Mouse (Mus musculus) cortical plate, adult 2 months (tissue): ENCODE measurements around the gene BC005624. TPM values are rescaled to one million over a fixed set of nuclear protein-coding genes. Genes with fewer than 3 reads are reported as not detected.
A peak's percentile ranks its signal among the peaks of the same experiment; 100 is the strongest.
"Not testable (repeated sequence)": the region's sequence is repeated elsewhere in the genome, so short reads cannot be mapped to it uniquely, and the experiment has no call there.

ENCODE experiments used
- H3K27ac ChIP-seq: fragments of 200-500 bp; 2 replicates; pipeline ENCODE4 v1.5.1; 2012; ENCODE audit warnings: low read length, control low read depth, inconsistent platforms; ENCODE audit not compliant: insufficient read depth
- H3K4me1 ChIP-seq: fragments of 200-500 bp; 2 replicates; pipeline ENCODE4 v1.6.1; 2011; ENCODE audit warnings: low read length; ENCODE audit not compliant: control insufficient read depth, insufficient read depth
- H3K4me3 ChIP-seq: fragments of 200-500 bp; 2 replicates; pipeline ENCODE4 v1.5.1; 2011; ENCODE audit warnings: mild to moderate bottlenecking, low read length, control low read depth; ENCODE audit not compliant: insufficient read depth
- CTCF ChIP-seq: fragments of 200-500 bp; IDR thresholded peaks from 2 replicates; pipeline ENCODE4 v1.5.1; 2011; ENCODE audit warnings: mild to moderate bottlenecking, control low read depth, low read length; ENCODE audit not compliant: insufficient read depth; ENCODE audit errors: extremely low read depth
- POLR2A ChIP-seq: fragments of 200-500 bp; IDR thresholded peaks from 2 replicates; pipeline ENCODE4 v1.6.1; 2011; ENCODE audit warnings: mild to moderate bottlenecking, low read length, control low read depth; ENCODE audit not compliant: insufficient read depth; ENCODE audit errors: extremely low read depth
- polyA plus RNA-seq: library from polyadenylated mRNA; depleted of rRNA; stranded (reverse); fragments of >200 nt; gene quantifications from 2 replicates; pipeline ENCODE4 v1.2.3, GENCODE M21; 2012

Gene BC005624
- polyA plus RNA-seq, 1 experiment, result 113 TPM

DNA sequence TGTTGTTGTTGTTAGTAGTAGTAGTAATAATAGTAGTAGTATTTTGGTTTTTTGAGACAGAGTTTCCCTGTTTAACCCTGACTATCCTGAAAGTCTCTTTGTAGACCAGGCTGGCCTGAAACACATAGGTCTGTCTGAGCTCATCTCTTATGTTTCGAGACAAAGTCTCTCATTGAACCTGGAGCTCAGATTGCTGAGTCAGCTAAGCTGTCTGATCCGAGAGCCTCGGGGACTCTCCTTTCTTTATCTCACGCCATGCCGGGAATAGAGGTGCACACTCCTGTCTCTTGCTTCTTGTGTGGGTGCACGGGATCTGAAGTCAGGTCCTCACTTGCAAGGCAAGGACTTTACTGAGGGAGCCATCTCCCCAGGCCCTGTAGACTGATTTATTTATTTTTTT, 49.0 kb downstream of the BC005624 start:
- TF ChIP-seq CTCF, result no peak
- no peak for TF ChIP-seq POLR2A
- H3K4me3 ChIP-seq, result no peak overlapping the region

DNA sequence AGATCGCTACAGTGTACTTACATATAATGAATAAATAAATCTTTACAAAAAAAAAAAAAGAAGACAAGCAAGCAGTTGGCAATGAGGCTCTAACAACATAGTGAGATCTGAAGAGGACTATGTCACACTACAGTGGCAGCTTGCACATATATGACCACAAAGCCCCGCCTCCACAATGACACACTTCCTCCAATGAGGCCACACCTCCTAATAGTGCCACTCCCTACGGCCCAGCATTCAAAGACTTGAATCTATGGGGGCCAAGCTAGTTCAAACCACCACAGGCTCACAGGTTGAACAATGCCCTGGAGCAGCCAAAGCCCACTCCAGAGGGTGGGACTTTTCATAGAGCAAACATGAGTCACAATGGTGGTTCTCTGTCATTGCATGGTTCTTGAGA, 50.1 kb downstream of the BC005624 start:
- no peak overlapping the region for H3K27ac ChIP-seq
- no peak overlapping the region for H3K4me3 ChIP-seq
- TF ChIP-seq POLR2A (no peak), CTCF (no peak)
- no peaks in the 10 kb centered on the region for H3K4me1 ChIP-seq

More for the DNA sequence above, 49.0 kb downstream of the BC005624 start:
- no peak overlapping the region for H3K27ac ChIP-seq
- no peaks in the 10 kb centered on the region for H3K4me1 ChIP-seq

DNA sequence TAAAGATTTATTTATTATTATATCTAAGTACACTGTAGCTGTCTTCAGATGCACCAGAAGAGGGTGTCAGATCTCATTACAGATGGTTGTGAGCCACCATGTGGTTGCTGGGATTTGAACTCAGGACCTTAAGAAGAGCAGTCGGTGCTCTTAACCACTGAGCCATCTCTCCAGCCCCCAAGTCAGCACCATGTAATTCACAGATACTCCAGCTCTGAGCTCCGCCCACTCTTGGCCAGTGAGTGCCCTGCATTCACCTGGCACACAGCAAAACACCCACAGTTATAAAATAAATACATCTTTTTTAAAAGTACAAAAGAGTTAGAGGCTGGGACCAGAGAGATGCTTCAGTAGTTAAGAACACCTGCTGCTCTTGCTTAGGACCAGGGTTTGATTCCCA, 51.2 kb downstream of the BC005624 start:
- H3K4me1 ChIP-seq, H3K27ac ChIP-seq, H3K4me3 ChIP-seq: not testable (repeated sequence)

DNA sequence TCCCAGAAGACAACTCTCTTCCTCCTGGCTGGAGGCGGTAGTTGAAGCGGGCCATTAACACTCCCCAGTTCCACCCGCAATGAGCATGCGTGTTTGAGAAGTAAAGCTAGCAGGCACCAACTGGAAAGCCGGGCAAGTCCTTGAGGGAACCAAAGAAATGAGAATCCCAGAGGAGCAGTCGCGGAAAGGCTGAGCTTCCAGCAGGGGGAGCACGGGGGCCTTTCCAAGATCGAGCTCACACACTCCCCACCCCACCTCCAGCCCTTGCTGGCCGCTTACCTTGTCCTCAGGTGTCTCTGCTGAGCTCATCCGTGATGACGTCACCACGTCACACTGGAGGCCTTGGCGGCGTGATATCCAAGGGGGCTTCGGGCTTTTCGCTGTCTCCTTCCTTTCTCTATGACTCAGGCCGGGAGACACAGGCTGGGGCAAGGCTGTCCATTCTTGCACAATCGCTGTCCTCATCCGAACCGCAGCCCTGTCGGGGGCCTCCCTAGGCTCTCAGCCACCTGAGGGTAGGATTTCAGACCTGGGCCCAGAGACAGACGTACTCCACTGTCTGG, 52.4 kb downstream of the BC005624 start, which contains the start of gene Ptges:
Gene Ptges, minus strand, starts transcription at position 381 of the 563 bp plus-strand sequence.
- Histone ChIP-seq H3K27ac (0 out of 2 replicates have a peak within 1 kb of the TSS, but pooled peaks have one; percentile 2), H3K4me1 (no peaks in the 10 kb centered on the region), H3K4me3 (peak within 1 kb of the TSS; percentile 26)
- TF ChIP-seq POLR2A (no peak), CTCF (peak; percentile 39)

DNA sequence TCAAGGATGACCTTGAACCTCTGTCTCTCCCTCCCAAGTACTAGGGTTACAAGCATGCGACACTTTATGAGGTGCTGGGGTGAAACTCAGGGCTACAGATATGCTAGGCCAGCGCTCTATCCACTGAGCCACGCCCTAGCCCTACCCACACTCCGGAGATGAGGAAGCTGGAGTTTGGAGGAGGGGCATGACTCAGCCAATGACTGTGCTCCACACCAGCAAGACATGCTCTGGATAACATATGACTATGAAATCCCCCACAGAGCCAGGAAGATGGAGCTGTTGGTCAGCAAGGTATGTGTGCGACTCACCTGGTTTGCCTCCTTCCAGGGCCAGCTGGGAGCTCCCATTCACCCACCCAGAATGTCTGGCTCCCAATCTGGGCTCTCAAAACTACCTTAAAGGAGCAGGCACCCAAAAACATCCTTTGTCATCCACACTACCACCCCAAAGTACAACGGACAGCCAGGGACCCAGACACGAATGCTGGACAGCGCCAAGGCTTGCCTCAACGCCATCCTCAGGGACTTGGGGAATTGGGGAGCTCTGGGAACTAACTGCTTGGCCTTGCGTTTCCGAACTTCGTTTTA, 53.0 kb downstream of the BC005624 start:
- H3K4me3 ChIP-seq, result peak overlapping the region; percentile 26; the same call in 1 of the 2 replicates
- TF ChIP-seq CTCF (no peak), POLR2A (no peak)
- H3K27ac ChIP-seq, result no peak overlapping the region
- H3K4me1 ChIP-seq, result no peaks in the 10 kb centered on the region

DNA sequence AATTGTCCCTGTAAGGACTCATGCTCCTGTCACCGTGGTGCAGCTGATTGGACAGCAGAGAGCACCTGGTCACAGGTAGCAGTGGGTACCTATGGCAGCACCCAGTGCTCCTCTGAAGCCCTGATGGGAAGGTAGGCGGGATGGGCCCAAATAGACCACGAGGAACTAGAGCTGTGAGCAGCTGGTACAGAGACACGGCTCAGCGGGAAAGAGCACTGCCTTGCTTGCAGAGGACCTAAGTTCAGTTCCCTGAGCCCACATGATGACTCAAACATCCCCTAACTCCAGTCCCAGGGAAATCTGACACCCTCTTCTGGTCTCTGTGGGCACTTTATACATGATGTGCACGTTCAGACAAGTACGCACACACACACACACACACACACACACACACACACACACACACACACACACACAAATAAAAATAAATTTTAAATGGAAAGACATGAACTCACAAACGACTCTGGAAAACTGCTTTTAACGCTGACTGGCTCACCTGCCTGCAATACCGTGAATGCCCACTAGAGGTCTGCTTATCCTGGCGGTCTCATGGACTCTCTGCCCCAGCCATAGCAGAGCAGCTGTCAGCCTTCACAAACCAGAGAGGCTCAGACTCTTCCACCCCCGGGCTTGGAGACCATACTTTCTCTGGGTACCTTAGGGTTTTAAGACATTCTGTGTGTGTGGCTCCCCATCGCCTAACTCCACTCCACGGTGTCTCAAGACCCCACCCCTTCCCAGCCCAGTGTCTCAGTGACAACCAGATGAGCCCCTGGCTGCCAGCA, 54.0 kb downstream of the BC005624 start:
- Histone ChIP-seq H3K4me3 (no peak overlapping the region), H3K27ac (no peak overlapping the region), H3K4me1 (no peaks in the 10 kb centered on the region)
- TF ChIP-seq POLR2A, result no peak
- TF ChIP-seq CTCF, result peak; percentile 86

DNA sequence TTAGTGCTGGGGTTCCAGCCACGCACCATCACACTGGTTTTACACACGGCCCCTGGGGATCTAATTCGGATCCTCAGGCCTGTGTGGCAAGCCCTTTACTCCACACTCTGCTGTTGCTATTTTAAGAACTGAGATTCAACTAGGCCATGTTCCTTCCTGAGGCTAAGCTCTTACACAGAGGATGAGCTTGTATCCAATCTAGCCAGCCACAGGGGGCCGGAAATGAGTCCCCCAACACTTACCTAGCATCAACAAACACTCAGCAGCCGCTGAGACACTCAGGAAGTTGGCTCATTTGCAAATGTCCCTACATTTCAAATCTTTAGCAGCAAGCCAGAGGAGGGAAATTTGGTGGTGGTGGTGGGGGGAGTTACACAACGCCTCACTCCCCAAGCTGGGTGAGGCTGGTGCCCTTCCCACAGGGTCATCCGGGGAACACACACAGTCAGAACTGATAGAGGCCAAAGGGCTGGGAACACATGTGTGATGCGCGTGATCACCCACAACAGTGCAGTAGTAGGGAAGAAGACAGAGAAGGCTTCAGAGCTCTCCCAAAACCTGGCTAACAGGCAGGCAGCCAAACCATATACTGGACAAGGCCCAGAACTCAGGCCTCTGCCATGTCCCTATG, 54.7 kb downstream of the BC005624 start:
- Histone ChIP-seq H3K27ac (0 out of 2 replicates have a peak overlapping the region, but pooled peaks have one; percentile 1), H3K4me3 (no peak overlapping the region), H3K4me1 (no peaks in the 10 kb centered on the region)
- TF ChIP-seq POLR2A (no peak), CTCF (no peak)

DNA sequence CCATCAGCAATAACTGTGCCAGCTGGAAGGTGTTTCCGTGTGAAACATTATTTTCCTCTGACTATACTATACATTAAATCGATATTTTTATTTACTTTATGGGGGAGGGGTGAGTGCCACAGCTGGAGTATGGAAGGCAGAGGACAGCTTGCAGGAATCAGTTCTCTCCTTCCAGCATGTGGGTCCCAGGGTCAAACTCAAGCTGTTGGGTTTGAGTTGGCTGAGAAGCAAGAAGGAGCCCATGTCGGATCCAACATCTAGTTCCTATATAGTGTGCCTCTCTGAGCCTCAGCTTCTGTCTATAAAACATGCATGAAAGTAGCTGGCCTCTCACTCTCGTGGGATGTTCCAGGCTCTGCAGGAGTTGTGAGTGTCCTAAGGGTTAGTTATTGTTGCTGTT, 55.6 kb downstream of the BC005624 start:
- Histone ChIP-seq H3K27ac (no peak overlapping the region), H3K4me3 (no peak overlapping the region), H3K4me1 (no peaks in the 10 kb centered on the region)
- TF ChIP-seq POLR2A (no peak), CTCF (no peak)

DNA sequence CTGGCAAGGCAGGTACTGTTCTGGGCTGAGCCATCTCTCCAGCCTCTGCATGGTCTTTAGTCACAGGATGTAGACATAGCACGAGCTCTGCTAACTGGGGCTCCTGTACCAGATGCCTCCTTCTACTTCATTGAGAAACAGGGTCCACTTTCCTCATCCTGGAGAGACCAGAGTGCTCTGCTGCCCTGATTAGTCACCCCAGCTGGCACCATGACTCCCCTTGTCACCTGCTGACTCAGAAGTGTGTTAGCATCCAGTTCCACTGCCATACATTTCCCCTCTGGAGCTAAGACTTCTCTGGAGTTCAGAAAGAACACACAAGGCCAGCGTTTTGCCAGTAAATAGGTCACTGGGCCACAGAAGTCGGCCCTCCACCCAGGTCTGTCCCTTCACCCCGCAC, 56.8 kb downstream of the BC005624 start:
- Histone ChIP-seq H3K27ac (no peak overlapping the region), H3K4me3 (no peak overlapping the region), H3K4me1 (no peaks in the 10 kb centered on the region)
- TF ChIP-seq POLR2A (no peak), CTCF (no peak)
